Mouse (Mus musculus) MEL (cell line): ENCODE measurements at regions not wholly inside any gene's neighbourhood (a gene's known extent, or its start where the extent isn't known, plus 50 kb on each side); places are given as distances from the start of the nearest gene placed in this dataset.

Source experiments
- DNase-seq: peaks from one replicate; pipeline ENCODE4 v3.0.0; 2011; ENCODE audit warnings: low read depth, low spot score
- H3K27ac ChIP-seq: 2 replicates; pipeline ENCODE4 v1.5.1; 2012; ENCODE audit warnings: low read depth, mild to moderate bottlenecking, control low read depth, low read length, moderate library complexity; ENCODE audit not compliant: control insufficient read depth
- H3K27me3 ChIP-seq, 2 experiments: fragments of 150-350 bp in 1 of 2; sonication (generic) in 1 of 2; 2 replicates each; pipeline ENCODE4 v1.6.1; 2012; ENCODE audit warnings: low read length in 2 of 2, mild to moderate bottlenecking in 2 of 2, improper control_type of control experiment in 1 of 2, moderate library complexity in 1 of 2; ENCODE audit not compliant: insufficient read depth in 2 of 2, control insufficient read depth in 1 of 2
- H3K36me3 ChIP-seq, 2 experiments: 2 replicates each; pipeline ENCODE4 v1.6.1; 2012 to 2014; ENCODE audit warnings: low read length in 2 of 2, improper control_type of control experiment in 1 of 2, inconsistent platforms in 1 of 2, mild to moderate bottlenecking in 1 of 2; ENCODE audit not compliant: insufficient read depth in 2 of 2, control insufficient read depth in 1 of 2
- H3K4me1 ChIP-seq, 2 experiments: fragments of 150-350 bp in 1 of 2; sonication (generic) in 1 of 2; 2 replicates each; pipeline ENCODE4 v1.6.1; 2012; ENCODE audit warnings: low read length in 2 of 2, improper control_type of control experiment in 1 of 2, mild to moderate bottlenecking in 1 of 2; ENCODE audit not compliant: insufficient read depth in 2 of 2, control insufficient read depth in 1 of 2
- H3K4me3 ChIP-seq, 2 experiments: fragments of 150-350 bp in 1 of 2; sonication (generic) in 1 of 2; 2 replicates each; pipeline ENCODE4 v1.5.1; 2012; ENCODE audit warnings: low read depth in 2 of 2, low read length in 2 of 2, mild to moderate bottlenecking in 2 of 2, moderate library complexity in 2 of 2, control low read depth in 1 of 2, improper control_type of control experiment in 1 of 2; ENCODE audit not compliant: control insufficient read depth in 1 of 2, insufficient read depth in 1 of 2
- H3K79me2 ChIP-seq: 2 replicates; pipeline ENCODE4 v1.6.1; 2012; ENCODE audit warnings: mild to moderate bottlenecking, low read length, moderate library complexity; ENCODE audit not compliant: control insufficient read depth, poor library complexity, insufficient read depth
- H3K9ac ChIP-seq: 2 replicates; pipeline ENCODE4 v1.6.1; 2012; ENCODE audit warnings: low read depth, mild to moderate bottlenecking, control low read depth, low read length, moderate library complexity; ENCODE audit not compliant: control insufficient read depth, poor library complexity, severe bottlenecking
- H3K9me3 ChIP-seq: fragments of 150-350 bp; sonication (generic); replicated peaks from 2 replicates; pipeline ENCODE4 v1.6.1; 2012; ENCODE audit warnings: mild to moderate bottlenecking, low read length, improper control_type of control experiment, moderate library complexity; ENCODE audit not compliant: insufficient read depth
- CHD1 ChIP-seq: IDR thresholded peaks from 2 replicates; pipeline ENCODE4 v1.6.1; 2012; ENCODE audit warnings: low read depth, mild to moderate bottlenecking, inconsistent platforms, low read length, improper control_type of control experiment
- CHD2 ChIP-seq: IDR thresholded peaks from 2 replicates; pipeline ENCODE4 v1.6.1; 2011; ENCODE audit warnings: low read length, improper control_type of control experiment
- CTCF ChIP-seq, 3 experiments: IDR thresholded peaks in 2 of 3; conservative IDR thresholded peaks in 1 of 3; 2 replicates each; pipeline ENCODE4 v1.5.1; 2011 to 2012; ENCODE audit warnings: low read length in 3 of 3, low read depth in 2 of 3, mild to moderate bottlenecking in 2 of 3, improper control_type of control experiment in 1 of 3, inconsistent platforms in 1 of 3, mixed read lengths in 1 of 3, moderate library complexity in 1 of 3; ENCODE audit not compliant: control insufficient read depth in 1 of 3, insufficient read depth in 1 of 3, poor library complexity in 1 of 3, severe bottlenecking in 1 of 3
- ELF1 ChIP-seq: IDR thresholded peaks from 2 replicates; pipeline ENCODE4 v1.6.1; 2014; ENCODE audit warnings: low read depth, mild to moderate bottlenecking, inconsistent platforms, low read length, improper control_type of control experiment, moderate library complexity
- EP300 ChIP-seq, 2 experiments: IDR thresholded peaks; 2 replicates each; pipeline ENCODE4 v1.6.1; 2011; ENCODE audit warnings: improper control_type of control experiment in 2 of 2, low read length in 2 of 2, low read depth in 1 of 2, mild to moderate bottlenecking in 1 of 2
- GATA1 ChIP-seq: IDR thresholded peaks from 2 replicates; pipeline ENCODE4 v1.6.1; 2011; ENCODE audit warnings: low read depth, low read length, improper control_type of control experiment
- JUND ChIP-seq: IDR thresholded peaks from 2 replicates; pipeline ENCODE4 v1.6.1; 2011; ENCODE audit warnings: low read depth, mild to moderate bottlenecking, improper control_type of control experiment, low read length
- KAT2A ChIP-seq: conservative IDR thresholded peaks from 2 replicates; pipeline ENCODE4 v1.6.1; 2012; ENCODE audit warnings: low read depth, low read length, improper control_type of control experiment, inconsistent platforms
- MAX ChIP-seq: IDR thresholded peaks from 2 replicates; pipeline ENCODE4 v1.6.1; 2011; ENCODE audit warnings: low read length, improper control_type of control experiment
- MEF2A ChIP-seq: IDR thresholded peaks from 2 replicates; pipeline ENCODE4 v1.6.1; 2014; ENCODE audit warnings: low read depth, mild to moderate bottlenecking, inconsistent platforms, low read length, improper control_type of control experiment; ENCODE audit not compliant: poor library complexity, insufficient replicate concordance, severe bottlenecking; ENCODE audit errors: extremely low read depth
- POLR2A ChIP-seq, 2 experiments: IDR thresholded peaks; 2 replicates each; pipeline ENCODE4 v1.6.1; 2011 to 2012; ENCODE audit warnings: low read length in 2 of 2, mild to moderate bottlenecking in 2 of 2, control low read depth in 1 of 2, improper control_type of control experiment in 1 of 2, low read depth in 1 of 2, moderate library complexity in 1 of 2; ENCODE audit not compliant: control insufficient read depth in 1 of 2, insufficient read depth in 1 of 2, poor library complexity in 1 of 2
- RAD21 ChIP-seq: IDR thresholded peaks from 2 replicates; pipeline ENCODE4 v1.6.1; 2011; ENCODE audit warnings: mild to moderate bottlenecking, low read depth, low read length, improper control_type of control experiment
- TAL1 ChIP-seq: IDR thresholded peaks from 2 replicates; pipeline ENCODE4 v1.6.1; 2012; ENCODE audit warnings: mild to moderate bottlenecking, inconsistent platforms, low read length, moderate library complexity, mixed read lengths
- TCF12 ChIP-seq: IDR thresholded peaks from 2 replicates; pipeline ENCODE4 v1.6.1; 2014; ENCODE audit warnings: low read depth, mild to moderate bottlenecking, inconsistent platforms, low read length, improper control_type of control experiment, moderate library complexity
- ZMIZ1 ChIP-seq: IDR thresholded peaks from 2 replicates; pipeline ENCODE4 v1.6.1; 2012; ENCODE audit warnings: low read depth, mild to moderate bottlenecking, inconsistent platforms, low read length, improper control_type of control experiment, moderate library complexity

- Histone ChIP-seq H3K9ac (no peak overlapping the region), H3K4me1 (no peaks in the 10 kb centered on the region), H3K79me2 (no peaks in the 10 kb centered on the region), H3K27me3 (no peaks in the 10 kb centered on the region)
- TF ChIP-seq TAL1 = no peak
- TF ChIP-seq RAD21 = no peak
- TF ChIP-seq, all 39 proteins: peak for 0
- no peaks in the 10 kb centered on the region for H3K36me3 ChIP-seq
- DNase-seq = no peak
- H3K27ac ChIP-seq = no peak overlapping the region
- H3K9me3 ChIP-seq = no peaks in the 10 kb centered on the region
- no peak overlapping the region for H3K4me3 ChIP-seq
Measured at GRCm38 (mm10) chr12:48634671-48635241, 747.7 kb upstream of the Foxg1 start.

DNA sequence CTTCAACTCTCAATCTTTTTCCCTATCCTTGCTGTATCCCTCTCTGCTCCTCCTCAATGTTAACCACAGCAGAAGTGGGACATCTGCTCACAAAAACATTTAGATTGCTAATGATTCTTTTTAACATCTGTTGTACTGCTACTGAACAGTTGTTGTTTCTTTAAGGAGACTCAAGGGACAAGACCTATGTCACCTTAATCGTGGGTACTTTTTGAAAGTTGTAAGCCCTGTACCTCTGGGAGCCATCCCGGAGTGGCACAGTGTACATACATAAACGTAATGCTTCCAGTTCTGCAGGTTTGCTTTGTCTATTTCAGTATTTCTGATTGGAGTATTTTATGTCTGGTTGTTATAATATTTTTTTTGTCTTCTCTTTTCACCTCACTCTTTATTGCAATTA, 740.5 kb upstream of the Foxg1 start:
- TF ChIP-seq TCF12 = no peak
- no peak for TF ChIP-seq MEF2A
- TF ChIP-seq RAD21 = no peak
- no peak for TF ChIP-seq KAT2A
- TF ChIP-seq ELF1 = no peak
- no peak overlapping the region for H3K27ac ChIP-seq
- H3K36me3 ChIP-seq = no peaks in the 10 kb centered on the region; a peak in 1 of 4 replicates
- no peaks in the 10 kb centered on the region for H3K27me3 ChIP-seq
- no peaks in the 10 kb centered on the region for H3K79me2 ChIP-seq
- DNase-seq = no peak
- no peak overlapping the region for H3K9ac ChIP-seq
- no peak overlapping the region for H3K4me3 ChIP-seq
- no peaks in the 10 kb centered on the region for H3K4me1 ChIP-seq
- no peaks in the 10 kb centered on the region for H3K9me3 ChIP-seq

- no peak for DNase-seq
- H3K4me3 ChIP-seq = no peak overlapping the region
- no peak overlapping the region for H3K9ac ChIP-seq
- no peaks in the 10 kb centered on the region for H3K79me2 ChIP-seq
- H3K27me3 ChIP-seq = no peaks in the 10 kb centered on the region
- H3K36me3 ChIP-seq = no peaks in the 10 kb centered on the region; a peak in 1 of 4 replicates
- no peaks in the 10 kb centered on the region for H3K9me3 ChIP-seq
- H3K27ac ChIP-seq = no peak overlapping the region
- TF ChIP-seq JUND (no peak), CHD2 (no peak), EP300 (IDR thresholded peaks at IDR 0.05; ENCODE audit: low read depth in 1 of 2, low read length in 2 of 2) (no peak), GATA1 (no peak), ZMIZ1 (no peak), MEF2A (no peak), CTCF (IDR thresholded peaks at IDR 0.05 in 2 of 3, conservative IDR thresholded peaks at IDR 0.05 in 1 of 3; ENCODE audit: control insufficient read depth in 1 of 3, insufficient read depth in 1 of 3, low read depth in 2 of 3, low read length in 3 of 3, poor library complexity in 1 of 3, severe bottlenecking in 1 of 3) (no peak), MAX (no peak), KAT2A (no peak), POLR2A (IDR thresholded peaks at IDR 0.05; ENCODE audit: control insufficient read depth in 1 of 2, insufficient read depth in 1 of 2, low read depth in 1 of 2, low read length in 2 of 2, poor library complexity in 1 of 2) (no peak), CHD1 (no peak)
- no peaks in the 10 kb centered on the region for H3K4me1 ChIP-seq
Measured at GRCm38 (mm10) chr12:48645135-48645534, 737.3 kb upstream of the Foxg1 start.
